Mouse (Mus musculus) bone marrow macrophage, adult 2 months (primary cell): ENCODE measurements at regions not wholly inside any gene's neighbourhood (a gene's known extent, or its start where the extent isn't known, plus 50 kb on each side); places are given as distances from the start of the nearest gene placed in this dataset.

ENCODE experiments used
- H3K27ac ChIP-seq: 2 replicates; pipeline ENCODE4 v1.5.1; 2012; ENCODE audit warnings: low read depth, low read length; ENCODE audit not compliant: insufficient read depth
- H3K4me1 ChIP-seq: 2 replicates; pipeline ENCODE4 v1.6.1; 2012; ENCODE audit warnings: low read length; ENCODE audit not compliant: control insufficient read depth, insufficient read depth
- H3K4me3 ChIP-seq: 2 replicates; pipeline ENCODE4 v1.5.1; 2012; ENCODE audit warnings: mild to moderate bottlenecking, low read length, moderate library complexity; ENCODE audit not compliant: insufficient read depth
- CTCF ChIP-seq: IDR thresholded peaks from 2 replicates; pipeline ENCODE4 v1.5.1; 2012; ENCODE audit warnings: low read depth, mild to moderate bottlenecking, low read length, moderate library complexity
- POLR2A ChIP-seq: IDR thresholded peaks from 2 replicates; pipeline ENCODE4 v1.6.1; 2012; ENCODE audit warnings: mild to moderate bottlenecking, low read depth, low read length, borderline replicate concordance

- no peak overlapping the region for H3K4me3 ChIP-seq
- no peak for TF ChIP-seq CTCF
- no peak for TF ChIP-seq POLR2A
- peaks cover 22% of the 10 kb centered on the region for H3K4me1 ChIP-seq
- H3K27ac ChIP-seq: no peak overlapping the region
Observed at GRCm38 (mm10) chr1:156999272-156999671, 59.8 kb upstream of the Ralgps2 start.

DNA sequence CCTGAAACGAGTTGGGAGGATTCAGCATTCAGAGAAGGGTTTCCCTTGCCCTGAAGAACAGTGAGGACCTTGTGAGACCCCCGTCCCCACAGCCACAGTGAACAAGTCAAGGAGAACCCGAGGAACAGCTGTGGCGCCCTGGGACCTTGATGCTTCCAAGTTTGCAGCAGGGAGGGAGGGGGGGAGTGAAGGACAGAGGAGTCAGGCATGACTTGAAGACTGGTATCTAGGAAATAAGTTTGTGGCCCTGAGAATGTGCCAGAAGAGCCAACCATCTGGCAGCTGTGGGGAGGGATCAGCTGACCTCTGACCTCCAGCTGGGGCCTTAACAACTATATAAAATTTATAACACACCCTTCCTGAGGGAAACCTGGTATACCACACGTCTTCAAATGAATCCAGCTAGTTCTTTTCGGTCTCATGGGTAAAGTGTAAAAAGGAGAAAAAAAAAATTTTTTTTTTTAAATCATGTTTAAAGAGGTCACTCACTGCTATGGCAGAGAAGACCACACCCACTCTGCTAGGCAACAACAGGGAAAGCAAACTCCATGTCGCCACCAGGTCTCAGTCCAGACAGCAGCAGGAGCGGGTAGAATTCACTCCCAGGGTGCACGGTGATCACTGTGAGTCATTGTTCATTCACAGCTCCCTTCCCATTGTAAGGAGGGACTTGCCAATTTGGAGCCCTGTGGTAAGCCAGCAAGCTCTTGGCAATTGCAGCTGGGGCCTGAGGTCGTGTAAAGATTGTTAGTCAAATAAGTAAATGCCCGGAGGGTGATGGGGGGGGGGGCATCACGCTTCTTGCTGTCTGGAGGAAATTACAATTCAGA, 58.3 kb upstream of the Ralgps2 start:
- Histone ChIP-seq H3K4me1 (peaks cover 28% of the 10 kb centered on the region), H3K27ac (no peak overlapping the region), H3K4me3 (no peak overlapping the region)
- TF ChIP-seq CTCF (no peak), POLR2A (no peak)

GRCm38 (mm10) chr1:156997033-156997432, 57.6 kb upstream of the Ralgps2 start:
- H3K4me3 ChIP-seq: no peak overlapping the region
- H3K27ac ChIP-seq: peak overlapping the region; percentile 67
- TF ChIP-seq CTCF: no peak
- TF ChIP-seq POLR2A: no peak
- H3K4me1 ChIP-seq: peaks cover 28% of the 10 kb centered on the region

- TF ChIP-seq CTCF (no peak), POLR2A (no peak)
- no peak overlapping the region for H3K4me3 ChIP-seq
- H3K27ac ChIP-seq: peak overlapping the region; percentile 87
- peaks cover 28% of the 10 kb centered on the region for H3K4me1 ChIP-seq
Observed at GRCm38 (mm10) chr1:156996084-156996880, 56.9 kb upstream of the Ralgps2 start.

DNA sequence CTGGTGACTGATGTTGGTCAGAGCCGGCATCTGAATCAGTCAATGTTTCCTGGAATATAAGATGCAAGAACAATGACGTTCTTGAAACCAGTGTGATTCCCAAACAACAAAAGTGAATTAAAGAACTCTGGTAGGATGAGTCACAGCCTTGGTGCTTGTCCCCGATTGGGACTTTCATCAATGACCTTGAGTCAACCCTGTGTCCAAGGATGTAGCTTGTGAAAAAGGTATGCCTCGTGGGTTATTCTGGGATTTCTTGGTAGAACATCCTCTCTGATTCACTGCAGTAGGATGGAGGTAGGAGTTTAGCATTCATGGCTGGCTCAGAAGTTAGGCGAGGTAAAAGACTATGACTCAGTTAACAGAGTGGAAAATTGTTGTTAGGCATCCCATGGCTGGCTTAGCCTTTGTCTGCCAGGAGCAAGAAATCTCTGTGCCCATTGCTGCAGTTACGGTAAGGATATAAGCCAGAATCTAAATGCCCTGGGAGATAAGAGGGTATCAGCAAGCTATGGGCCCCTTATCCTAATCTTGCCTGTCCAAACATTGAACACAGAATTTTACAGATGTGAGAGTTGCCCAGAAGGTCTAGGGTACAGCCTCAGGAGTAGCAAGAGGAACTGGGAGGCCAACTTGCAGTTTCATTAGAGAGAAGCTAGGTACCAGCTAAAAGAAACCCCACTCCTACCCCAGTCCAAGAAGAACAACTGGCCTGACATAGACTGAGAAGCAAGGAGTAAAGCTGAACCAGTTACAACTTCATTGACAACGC, 55.9 kb upstream of the Ralgps2 start:
- H3K4me1 ChIP-seq: peaks cover 37% of the 10 kb centered on the region
- no peak overlapping the region for H3K4me3 ChIP-seq
- H3K27ac ChIP-seq: peak overlapping the region; percentile 87
- TF ChIP-seq POLR2A: no peak
- no peak for TF ChIP-seq CTCF

GRCm38 (mm10) chr1:156994644-156995016, 55.2 kb upstream of the Ralgps2 start:
- Histone ChIP-seq H3K27ac (no peak overlapping the region), H3K4me1 (peaks cover 43% of the 10 kb centered on the region), H3K4me3 (no peak overlapping the region)
- TF ChIP-seq CTCF (no peak), POLR2A (no peak)

DNA sequence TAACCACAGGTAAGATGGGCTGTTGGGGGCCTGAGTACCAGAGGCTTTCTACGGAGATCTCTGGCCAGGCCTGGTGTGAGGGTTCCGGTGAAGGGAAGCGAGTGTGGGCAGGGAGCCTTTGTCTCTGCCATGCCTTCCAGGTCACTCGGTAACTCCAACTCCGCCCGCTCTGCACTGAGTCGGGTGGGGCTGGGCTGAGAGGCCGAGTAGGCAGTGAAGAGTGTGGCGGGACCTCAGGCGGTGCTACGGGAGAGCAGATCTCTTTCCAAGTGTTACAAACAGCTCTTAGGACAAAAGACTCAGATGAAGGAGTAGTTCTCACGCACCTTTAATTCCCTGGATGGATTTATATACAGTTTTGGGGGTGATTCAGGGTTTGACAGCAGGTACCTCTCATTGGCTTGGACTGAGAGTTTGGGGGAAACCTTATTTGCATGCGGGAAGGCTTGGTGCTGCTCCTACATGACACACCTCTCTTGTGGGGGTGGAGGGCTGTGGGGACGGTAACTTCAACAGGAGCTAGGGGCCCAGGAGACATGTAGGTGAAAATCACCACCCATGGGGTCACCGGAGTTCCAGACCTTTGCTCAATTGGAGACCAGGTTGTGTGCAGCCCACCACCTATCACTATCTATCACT, 54.7 kb upstream of the Ralgps2 start:
- no peak for TF ChIP-seq POLR2A
- TF ChIP-seq CTCF: no peak
- Histone ChIP-seq H3K27ac (no peak overlapping the region), H3K4me1 (peaks cover 46% of the 10 kb centered on the region), H3K4me3 (no peak overlapping the region)

GRCm38 (mm10) chr1:156993105-156993504, 53.7 kb upstream of the Ralgps2 start:
- peaks cover 46% of the 10 kb centered on the region for H3K4me1 ChIP-seq
- H3K4me3 ChIP-seq: no peak overlapping the region
- TF ChIP-seq POLR2A (no peak), CTCF (no peak)
- H3K27ac ChIP-seq: no peak overlapping the region

GRCm38 (mm10) chr1:156992536-156992935, 53.1 kb upstream of the Ralgps2 start:
- Histone ChIP-seq H3K4me3 (no peak overlapping the region), H3K27ac (no peak overlapping the region), H3K4me1 (peaks cover 46% of the 10 kb centered on the region)
- TF ChIP-seq POLR2A (no peak), CTCF (no peak)
